Mouse (Mus musculus): Measurements from ENCODE around the gene Cyp27b1. TPM values are rescaled to one million over a fixed set of nuclear protein-coding genes. Genes with fewer than 3 reads are reported as not detected.

Cyp27b1 gene
- polyA plus RNA-seq, 2 experiments, result 0.19 to 1.1 TPM

DNA sequence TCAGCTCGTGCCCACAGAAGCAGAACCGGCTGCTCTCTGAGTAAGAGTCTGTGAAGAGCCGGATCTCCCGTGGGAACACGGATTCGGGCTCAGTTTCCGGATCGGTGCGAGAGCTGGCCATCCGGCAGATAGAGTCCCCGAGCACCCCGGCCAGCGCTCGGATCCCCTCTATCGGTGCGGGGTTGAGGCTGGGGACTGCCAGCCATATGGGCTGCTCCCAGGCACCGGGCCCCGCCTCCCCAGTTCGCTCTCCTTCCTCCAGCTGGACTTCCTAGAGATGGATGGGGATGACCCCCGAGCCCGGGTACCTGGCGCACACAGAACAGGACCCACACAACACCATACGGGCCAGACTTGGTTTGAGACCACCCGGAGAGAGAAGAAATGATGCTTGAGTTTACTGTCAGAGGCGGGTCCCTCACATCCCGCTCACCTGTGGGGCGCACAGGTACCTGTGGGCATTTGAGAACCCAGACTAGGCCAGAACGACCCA is 6.7 kb upstream of the Cyp27b1 start, which contains the start of the genes Mettl1 and Eef1akmt3:
Gene Mettl1 (plus strand): TSS at position 141 of the 493 bp plus-strand sequence.
Gene Eef1akmt3 (minus strand): TSS at position 240 of the 493 bp plus-strand sequence.
- no peaks in the 10 kb centered on the region for H3K9me3 ChIP-seq (ENCODE audit: control insufficient read depth, low read length)
- no peak for TF ChIP-seq POLR2A (IDR thresholded peaks at IDR 0.05; ENCODE audit: borderline replicate concordance, extremely low read depth, insufficient read depth, insufficient read length)
- WGBS, result under 1% methylated on average over 27 of the region's 28 CpGs
- H3K27me3 ChIP-seq (ENCODE audit: control insufficient read depth, insufficient read depth, low read length), result no peaks in the 10 kb centered on the region
- H3K9ac ChIP-seq (ENCODE audit: low read depth, low read length, severe bottlenecking), result peak within 1 kb of the TSS; percentile 76
- ATAC-seq (ENCODE audit: low FRiP score, low read depth) (peak; percentile 42), DNase-seq (ENCODE audit: low spot score) (no peak)
- H3K4me3 ChIP-seq (replicated peaks; ENCODE audit: low read length), result peak within 1 kb of the TSS; percentile 87
- H3K27ac ChIP-seq (replicated peaks; ENCODE audit: low read depth, low read length), result peak within 1 kb of the TSS; percentile 81
- peaks cover 22% of the 10 kb centered on the region for H3K36me3 ChIP-seq (ENCODE audit: control insufficient read depth, insufficient read depth, low read length)
- H3K4me2 ChIP-seq (replicated peaks; ENCODE audit: low read depth, low read length, severe bottlenecking), result peak within 1 kb of the TSS; percentile 94
- peaks cover 12% of the 10 kb centered on the region for H3K4me1 ChIP-seq (ENCODE audit: control insufficient read depth, insufficient read depth, low read length)

DNA sequence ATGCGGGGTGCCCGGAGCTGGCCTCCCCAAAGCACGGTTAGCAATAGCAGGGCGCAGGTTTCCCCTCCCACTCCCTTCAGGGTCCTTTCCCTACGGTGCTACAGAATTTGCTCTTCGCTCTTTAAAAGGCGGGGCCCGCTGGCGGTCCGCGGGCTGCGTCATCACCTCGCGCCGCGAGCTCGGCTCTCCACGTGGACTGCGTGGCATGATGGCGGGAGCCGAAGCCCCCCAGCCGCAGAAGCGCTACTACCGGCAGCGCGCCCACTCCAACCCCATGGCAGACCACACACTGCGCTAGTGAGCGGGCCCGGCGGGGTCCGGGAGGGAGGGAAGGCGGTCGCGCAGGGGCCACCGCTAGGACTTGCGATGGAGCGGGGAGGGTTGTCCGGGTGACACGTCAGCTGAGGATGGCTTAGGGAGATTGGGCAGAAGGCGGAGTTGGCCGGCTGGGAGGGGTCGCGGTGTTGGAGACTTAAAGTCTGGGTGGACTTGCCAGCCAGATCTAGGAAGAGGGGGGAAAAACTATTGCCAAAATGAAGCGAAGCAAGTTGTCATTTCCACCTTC is 6.2 kb upstream of the Cyp27b1 start:
- Histone ChIP-seq H3K27ac (replicated peaks; ENCODE audit: low read depth, low read length) (peak overlapping the region; percentile 81), H3K4me2 (replicated peaks; ENCODE audit: low read depth, low read length, severe bottlenecking) (peak overlapping the region; percentile 94), H3K27me3 (ENCODE audit: control insufficient read depth, insufficient read depth, low read length) (no peaks in the 10 kb centered on the region), H3K4me3 (replicated peaks; ENCODE audit: low read length) (peak overlapping the region; percentile 87), H3K4me1 (ENCODE audit: control insufficient read depth, insufficient read depth, low read length) (peaks cover 12% of the 10 kb centered on the region), H3K9ac (ENCODE audit: low read depth, low read length, severe bottlenecking) (peak overlapping the region; percentile 76), H3K36me3 (ENCODE audit: control insufficient read depth, insufficient read depth, low read length) (peaks cover 22% of the 10 kb centered on the region), H3K9me3 (ENCODE audit: control insufficient read depth, low read length) (no peaks in the 10 kb centered on the region)
- under 1% methylated on average over 41 of the region's 44 CpGs for WGBS
- ATAC-seq (ENCODE audit: low FRiP score, low read depth), result peak; percentile 89
- DNase-seq (ENCODE audit: low spot score), result peak; percentile 89
- TF ChIP-seq POLR2A (IDR thresholded peaks at IDR 0.05; ENCODE audit: borderline replicate concordance, extremely low read depth, insufficient read depth, insufficient read length), result peak; percentile 75; the same call in 1 of the 2 replicates

DNA sequence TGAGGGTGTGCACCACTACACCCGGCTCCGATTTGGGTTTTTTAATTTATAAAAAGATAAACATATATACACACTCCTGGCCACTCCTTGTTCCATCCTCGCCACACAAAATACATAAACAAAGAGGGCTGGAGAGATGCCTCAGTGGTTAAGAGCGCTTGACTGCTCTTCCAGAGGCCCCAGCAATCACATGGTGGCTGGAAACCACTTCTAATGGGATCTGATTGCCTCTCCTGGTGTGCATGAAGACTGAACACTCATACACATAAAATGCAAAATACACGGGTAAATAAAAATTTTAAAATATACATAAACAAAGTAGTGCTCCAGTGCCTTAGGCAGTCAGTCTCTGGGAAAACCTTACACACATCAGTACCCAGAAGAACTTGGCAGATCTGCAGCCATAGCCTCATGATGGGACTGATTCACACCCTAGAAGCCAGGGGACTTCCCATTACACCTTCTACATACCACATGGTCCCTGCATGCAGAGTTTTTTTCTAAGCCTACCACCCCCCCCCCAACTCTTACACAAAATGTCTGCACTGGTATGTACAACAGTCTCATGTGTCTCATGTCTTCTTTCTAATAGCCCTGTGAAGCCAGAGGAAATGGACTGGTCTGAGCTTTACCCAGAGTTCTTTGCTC is 5.5 kb upstream of the Cyp27b1 start:
- Histone ChIP-seq H3K9ac (ENCODE audit: low read depth, low read length, severe bottlenecking) (peak overlapping the region; percentile 76), H3K4me2 (replicated peaks; ENCODE audit: low read depth, low read length, severe bottlenecking) (peak overlapping the region; percentile 94), H3K9me3 (ENCODE audit: control insufficient read depth, low read length) (no peaks in the 10 kb centered on the region), H3K4me1 (ENCODE audit: control insufficient read depth, insufficient read depth, low read length) (peaks cover 12% of the 10 kb centered on the region), H3K4me3 (replicated peaks; ENCODE audit: low read length) (peak overlapping the region; percentile 87), H3K27ac (replicated peaks; ENCODE audit: low read depth, low read length) (peak overlapping the region; percentile 61; the same call in 1 of the 2 replicates), H3K27me3 (ENCODE audit: control insufficient read depth, insufficient read depth, low read length) (peaks cover 3% of the 10 kb centered on the region), H3K36me3 (ENCODE audit: control insufficient read depth, insufficient read depth, low read length) (peaks cover 22% of the 10 kb centered on the region)
- DNase-seq (ENCODE audit: low spot score) (no peak), ATAC-seq (ENCODE audit: low FRiP score, low read depth) (no peak)
- WGBS, result 15% methylated on average over 5 of the region's 5 CpGs
- no peak for TF ChIP-seq POLR2A (IDR thresholded peaks at IDR 0.05; ENCODE audit: borderline replicate concordance, extremely low read depth, insufficient read depth, insufficient read length)

DNA sequence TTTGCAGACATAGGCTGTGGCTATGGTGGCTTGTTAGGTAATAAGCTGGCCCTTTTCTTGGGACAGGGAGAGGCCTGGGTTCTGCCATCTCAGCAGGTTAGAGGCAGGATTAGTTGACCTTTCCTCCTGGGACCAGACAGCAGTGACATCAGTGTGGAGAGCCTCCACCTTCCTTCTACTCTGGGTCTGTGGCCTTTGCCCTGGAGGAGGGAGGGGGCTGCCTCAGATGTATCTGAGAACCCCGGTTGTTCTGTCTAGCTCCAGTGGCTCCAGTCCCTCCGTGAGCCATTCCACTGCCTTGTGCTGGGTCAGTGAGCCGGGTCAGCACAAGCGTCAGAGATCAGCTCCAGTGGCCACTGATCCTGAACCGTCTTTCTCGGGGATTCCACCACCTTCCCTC is 4.9 kb upstream of the Cyp27b1 start:
- Histone ChIP-seq H3K4me2 (replicated peaks; ENCODE audit: low read depth, low read length, severe bottlenecking) (peak overlapping the region; percentile 94; the same call in 1 of the 2 replicates), H3K27me3 (ENCODE audit: control insufficient read depth, insufficient read depth, low read length) (peaks cover 9% of the 10 kb centered on the region), H3K36me3 (ENCODE audit: control insufficient read depth, insufficient read depth, low read length) (peaks cover 22% of the 10 kb centered on the region), H3K9me3 (ENCODE audit: control insufficient read depth, low read length) (no peaks in the 10 kb centered on the region), H3K4me3 (replicated peaks; ENCODE audit: low read length) (no peak overlapping the region), H3K9ac (ENCODE audit: low read depth, low read length, severe bottlenecking) (no peak overlapping the region), H3K27ac (replicated peaks; ENCODE audit: low read depth, low read length) (no peak overlapping the region), H3K4me1 (ENCODE audit: control insufficient read depth, insufficient read depth, low read length) (peaks cover 12% of the 10 kb centered on the region)
- TF ChIP-seq POLR2A (IDR thresholded peaks at IDR 0.05; ENCODE audit: borderline replicate concordance, extremely low read depth, insufficient read depth, insufficient read length), result no peak
- DNase-seq (ENCODE audit: low spot score) (no peak), ATAC-seq (ENCODE audit: low FRiP score, low read depth) (no peak)
- 92% methylated on average over 6 of the region's 6 CpGs for WGBS

- no peak overlapping the region for H3K9ac ChIP-seq (ENCODE audit: low read depth, low read length, severe bottlenecking)
- no peaks in the 10 kb centered on the region for H3K9me3 ChIP-seq (ENCODE audit: control insufficient read depth, low read length)
- H3K36me3 ChIP-seq (ENCODE audit: control insufficient read depth, insufficient read depth, low read length), result peaks cover 17% of the 10 kb centered on the region
- WGBS, result 5% methylated on average over 35 of the region's 35 CpGs
- no peak for TF ChIP-seq POLR2A (IDR thresholded peaks at IDR 0.05; ENCODE audit: borderline replicate concordance, extremely low read depth, insufficient read depth, insufficient read length)
- no peak for DNase-seq (ENCODE audit: low spot score)
- H3K4me3 ChIP-seq (replicated peaks; ENCODE audit: low read length), result peak overlapping the region; percentile 9
- peak overlapping the region; percentile 13 for H3K4me2 ChIP-seq (replicated peaks; ENCODE audit: low read depth, low read length, severe bottlenecking)
- H3K27ac ChIP-seq (replicated peaks; ENCODE audit: low read depth, low read length), result no peak overlapping the region
- peaks cover 3% of the 10 kb centered on the region; the same call in 1 of the 2 replicates for H3K4me1 ChIP-seq (ENCODE audit: control insufficient read depth, insufficient read depth, low read length)
- ATAC-seq (ENCODE audit: low FRiP score, low read depth), result no peak
- H3K27me3 ChIP-seq (ENCODE audit: control insufficient read depth, insufficient read depth, low read length), result peaks cover 43% of the 10 kb centered on the region
Measured at GRCm38 (mm10) chr10:127048608-127049394, 751 bp downstream of the Cyp27b1 start.

All from limb, embryonic 14.5 days (tissue).